Mouse (Mus musculus) layer of hippocampus, adult 9-11 months (tissue): ENCODE results near the gene Gm10217.

Experiments used
- DNase-seq: peaks from one replicate; pipeline ENCODE4 v3.0.0; 2022

Gene Gm10217

DNA sequence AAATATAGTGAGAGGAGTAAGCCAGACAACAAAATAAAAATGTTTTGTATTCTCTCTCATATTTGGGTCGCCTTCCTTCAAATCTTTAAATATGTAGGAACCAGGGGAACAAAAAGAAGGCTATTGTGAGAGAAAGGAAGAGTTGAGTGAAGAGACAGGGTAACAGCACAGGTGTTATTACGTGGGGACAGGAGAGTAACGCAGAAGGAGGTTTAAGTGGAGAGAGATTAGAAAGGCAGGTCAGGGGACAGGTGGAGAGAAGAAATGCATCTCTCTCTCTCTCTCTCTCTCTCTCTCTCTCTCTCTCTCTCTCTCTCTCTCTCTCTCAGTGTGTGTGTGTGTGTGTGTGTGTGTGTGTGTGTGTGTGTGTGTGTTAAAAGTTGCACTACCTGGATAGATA, at the start of gene Gm10217:
Gm10217 (plus strand) TSS at position 301 of the 400 bp plus-strand sequence.
- no peak for DNase-seq

DNA sequence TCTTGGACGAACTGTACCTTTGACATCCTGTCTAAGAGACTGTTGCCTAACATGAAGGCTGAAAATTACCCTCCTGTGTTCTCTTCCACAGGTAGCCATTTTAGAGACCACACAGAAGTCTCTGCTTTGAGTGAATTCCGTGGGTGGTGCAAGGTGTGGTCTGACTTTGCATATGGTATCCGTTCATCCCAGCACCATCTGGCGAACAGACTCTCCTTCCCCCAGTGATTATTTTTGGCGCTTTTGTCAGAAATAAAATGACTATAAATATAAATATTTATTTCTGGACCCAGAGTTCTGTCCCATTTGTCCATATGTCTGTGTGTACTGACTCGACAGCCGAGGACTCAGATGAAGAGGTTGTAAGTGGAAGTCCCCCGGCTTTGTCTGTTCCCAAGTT, 39.3 kb upstream of the Gm10217 start:
- DNase-seq, result peak; percentile 32

DNA sequence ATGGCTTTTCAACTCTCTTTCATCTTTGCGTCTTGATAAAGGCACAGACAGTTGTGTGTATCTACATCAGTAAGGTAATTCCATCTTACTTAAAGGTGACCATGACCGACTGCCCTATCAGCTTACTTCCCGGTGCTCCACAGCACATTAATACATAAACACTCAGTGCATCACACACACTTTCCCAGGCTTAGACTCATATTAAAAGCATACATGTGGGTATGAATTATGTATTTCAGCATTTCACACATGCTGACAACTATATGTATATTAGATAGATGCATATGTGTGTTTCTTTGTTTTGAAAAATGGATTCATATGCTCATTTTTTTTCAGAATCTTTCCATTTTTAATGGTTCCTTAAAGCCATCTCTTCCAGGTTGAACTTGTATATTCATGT, 23.8 kb upstream of the Gm10217 start:
- no peak for DNase-seq

DNA sequence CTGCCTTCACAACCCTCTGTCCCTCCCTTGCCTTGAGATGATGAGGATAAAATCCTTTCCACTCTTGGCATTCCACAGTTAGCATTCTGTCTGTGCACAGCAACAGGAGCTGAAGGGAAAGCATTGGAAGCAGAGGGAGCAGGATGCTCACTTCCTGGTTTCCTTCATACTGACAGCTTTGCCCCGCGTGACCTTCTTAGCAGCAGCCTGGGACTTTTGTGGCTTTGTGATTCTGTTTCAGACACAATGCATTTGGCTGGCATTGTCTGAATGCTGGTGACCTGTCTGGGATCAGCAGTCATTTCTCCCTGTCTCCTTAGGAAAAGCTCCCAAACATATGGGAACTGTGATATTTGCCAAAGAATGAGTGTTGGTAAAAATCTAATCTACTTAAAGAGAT, 4.8 kb upstream of the Gm10217 start:
- DNase-seq, result no peak

DNA sequence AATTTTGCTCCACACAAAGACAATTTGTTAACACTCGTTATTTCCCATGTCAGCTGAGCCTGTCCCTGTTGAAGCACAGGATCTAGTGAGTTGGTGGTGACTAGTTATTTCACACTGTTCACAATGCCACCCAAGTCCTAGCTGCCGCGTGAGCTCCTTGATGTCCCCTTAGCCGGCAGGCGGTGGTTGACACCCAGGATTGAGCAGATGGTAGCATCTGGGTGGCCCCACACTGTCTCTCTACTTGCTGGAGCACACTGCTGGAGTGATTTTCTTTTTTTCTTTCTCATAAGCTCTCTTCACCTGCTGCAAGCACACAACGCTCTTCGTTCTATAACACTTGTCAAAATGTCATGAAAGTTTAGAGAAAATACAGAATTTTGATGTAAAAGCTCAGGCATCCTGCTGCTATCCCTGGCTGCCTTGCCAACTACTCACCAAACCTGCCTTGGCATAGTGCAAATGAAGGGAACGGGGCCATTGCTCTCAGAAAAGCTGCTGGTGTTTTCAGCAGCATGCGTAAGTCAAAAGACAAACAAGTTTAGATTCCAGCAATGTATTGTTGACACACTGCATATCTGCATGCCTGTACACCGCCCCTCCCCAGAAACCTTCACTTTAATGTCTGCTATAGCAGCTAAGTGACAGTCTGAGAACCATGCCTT, 3.4 kb upstream of the Gm10217 start:
- no peak for DNase-seq

DNA sequence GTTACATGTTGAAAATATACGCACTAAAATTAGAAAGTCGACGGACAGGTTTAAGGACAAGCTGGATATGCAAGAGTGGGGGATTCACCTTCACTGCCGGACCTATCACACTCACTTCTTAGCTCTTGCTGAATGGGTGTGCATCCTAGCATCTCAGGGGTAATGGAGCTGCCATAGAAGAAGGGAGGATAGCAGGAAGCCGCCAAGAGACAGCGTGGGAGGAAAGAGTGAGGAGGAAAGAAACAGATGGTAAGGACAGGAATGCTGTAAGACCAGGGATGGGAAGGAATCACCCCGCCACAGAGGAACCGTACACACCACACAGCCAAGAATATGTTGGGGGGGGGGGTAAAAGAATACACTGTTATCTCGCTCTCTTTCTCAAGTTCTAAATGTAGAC, 1.1 kb downstream of the Gm10217 start:
- DNase-seq, result no peak

DNA sequence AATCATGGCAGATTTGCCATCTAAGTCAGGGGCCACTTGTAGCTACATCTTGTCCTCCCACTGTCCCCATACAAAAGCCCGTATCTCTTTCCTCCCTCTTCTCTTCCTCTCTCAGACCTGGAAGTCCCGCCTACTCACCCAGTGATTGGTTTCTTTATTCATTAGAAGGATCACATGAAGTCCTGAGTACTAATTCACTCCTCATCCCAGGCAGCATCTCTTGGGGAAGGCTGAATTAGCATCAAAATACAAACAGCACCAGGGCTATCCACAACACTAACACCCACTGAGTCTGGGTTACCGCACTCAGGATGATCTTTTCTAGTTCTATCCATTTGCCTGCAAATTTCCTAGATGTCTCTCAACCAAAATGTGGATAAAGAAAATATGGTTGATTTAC, 4.0 kb downstream of the Gm10217 start:
- DNase-seq, result no peak

DNA sequence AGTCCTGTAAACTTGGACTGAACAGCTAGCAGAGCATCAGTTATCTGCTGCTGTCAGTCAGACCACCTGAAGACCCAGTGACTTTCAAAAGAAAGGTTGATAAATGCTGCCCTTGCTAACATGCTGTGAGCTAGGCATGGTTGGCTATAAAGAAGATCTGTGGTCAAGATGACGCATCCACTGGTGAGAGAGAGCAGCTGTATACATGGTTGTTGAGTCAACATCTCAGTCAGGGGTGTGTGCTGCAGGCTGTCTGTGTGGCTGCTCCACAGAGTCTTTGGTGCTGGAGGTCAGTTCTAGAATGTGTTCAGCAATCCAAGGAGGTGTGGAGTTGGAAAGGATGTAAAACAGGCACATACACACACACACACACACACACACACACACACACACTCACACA, 12.2 kb downstream of the Gm10217 start:
- DNase-seq, result no peak

DNA sequence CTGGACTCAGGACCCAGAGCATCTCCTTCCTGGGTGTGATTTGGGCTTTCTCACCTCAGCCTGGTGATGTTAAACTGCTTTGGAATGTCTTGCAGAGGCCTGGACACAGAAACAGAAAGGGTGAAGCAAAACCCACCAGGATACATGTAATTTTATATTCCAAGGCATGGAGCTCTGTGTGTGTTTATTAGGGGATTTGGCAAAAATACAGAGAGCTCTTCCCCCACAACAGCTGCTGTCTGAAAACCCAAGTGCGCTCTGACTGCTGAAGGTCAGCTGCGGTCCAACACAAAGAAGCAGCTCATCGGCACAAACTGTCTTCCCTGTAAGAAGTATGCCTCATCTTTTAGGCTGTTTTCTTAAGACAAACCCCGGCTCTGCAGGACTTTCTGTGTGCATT, 15.9 kb downstream of the Gm10217 start:
- DNase-seq, result peak; percentile 13

DNA sequence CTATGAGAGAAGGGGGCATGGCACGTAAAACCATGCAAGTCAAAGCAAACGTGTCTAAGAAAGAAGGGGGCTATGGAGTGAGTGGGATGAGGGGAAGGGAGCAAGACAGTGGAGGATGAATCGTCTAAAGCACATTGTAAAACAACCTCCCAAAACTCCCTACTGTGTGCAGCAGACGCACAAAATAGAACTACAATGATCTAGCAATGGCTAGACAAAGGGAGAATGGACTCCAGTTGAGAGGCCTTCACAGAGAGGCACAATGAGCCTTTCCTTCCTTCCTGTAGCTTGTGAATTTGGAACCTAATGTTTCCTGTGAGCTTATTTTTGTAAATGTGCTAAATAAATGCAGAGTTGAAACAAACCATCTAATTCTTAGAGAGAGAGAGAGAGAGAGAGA, 22.7 kb downstream of the Gm10217 start:
- DNase-seq, result no peak

DNA sequence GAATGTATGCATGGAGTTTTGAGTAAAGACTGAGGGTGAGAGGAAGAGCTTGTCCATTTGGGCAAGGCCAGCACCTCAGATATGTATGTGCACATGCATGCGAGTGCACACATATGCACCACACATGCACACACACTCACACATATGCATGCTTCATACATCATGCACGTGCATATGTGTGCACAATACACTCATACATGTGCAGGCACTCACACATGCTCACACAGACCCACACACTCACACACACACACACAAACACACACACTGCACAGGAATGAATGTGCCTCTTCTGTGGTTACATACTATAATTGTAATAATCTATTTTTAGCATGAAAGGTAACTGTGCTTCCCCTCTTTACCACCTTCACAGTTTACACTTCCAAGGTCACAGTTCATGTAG, 35.1 kb downstream of the Gm10217 start:
- DNase-seq, result no peak

DNA sequence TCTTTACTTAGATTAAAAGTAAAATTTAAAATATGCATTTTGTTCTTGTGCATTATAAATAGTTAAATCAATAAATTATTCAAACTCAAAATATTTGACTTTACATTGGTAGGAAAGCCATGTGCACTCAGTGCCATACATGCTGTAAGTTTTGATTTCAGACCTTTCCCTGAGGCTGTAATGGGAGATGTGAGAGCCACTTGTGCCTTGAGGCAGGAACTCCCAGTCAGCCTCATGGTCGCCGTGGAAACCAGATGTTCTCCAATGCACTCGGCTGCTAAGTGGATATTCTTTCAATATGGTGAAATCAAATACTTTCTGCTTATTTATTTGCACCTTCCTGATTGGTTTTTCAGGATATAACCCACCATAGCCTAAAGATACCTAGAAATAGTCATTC, 35.6 kb downstream of the Gm10217 start:
- no peak for DNase-seq
